19 mouse cellular contexts compared by ENCODE assay signal in genomic region chr1:40213337-40214159, GRCm38 (mm10). TPM values are rescaled to one million over a fixed set of nuclear protein-coding genes. Genes with fewer than 3 reads are reported as not detected.
DNase-seq lines count a peak whose midpoint lies in the region; ATAC-seq lines count a peak whose summit lies in the region.
"Had no signal": no experiment of that assay in that cellular context is flagged by ENCODE, and none has a peak within 500 bp of the region (broad histone marks: within the 10 kb centered on the region; RNA-seq: fewer than 3 reads in every experiment).

No protein-coding gene starts in this region.

- no peaks in the 10 kb centered on the region for H3K27me3 ChIP-seq in intestine, embryonic 15.5 days (replicated peaks)
- H3K27me3 ChIP-seq: embryonic facial prominence, embryonic 12.5 days; forebrain, embryonic 12.5 days; heart, embryonic 13.5 days; hindbrain, embryonic 15.5 days had no signal

- intact Hi-C loops in heart, postnatal 25 days (cut with DNase I): no loop called here

- H3K4me2 ChIP-seq in intestine, embryonic 15.5 days (replicated peaks): no peak overlapping the region
- H3K4me2 ChIP-seq: embryonic facial prominence, embryonic 12.5 days; forebrain, embryonic 12.5 days; heart, embryonic 13.5 days; hindbrain, embryonic 15.5 days had no signal

- H3K9ac ChIP-seq in intestine, embryonic 15.5 days: no peak overlapping the region
- H3K9ac ChIP-seq: embryonic facial prominence, embryonic 12.5 days; forebrain, embryonic 12.5 days; heart, embryonic 13.5 days; hindbrain, embryonic 15.5 days had no signal

- peak; percentile 79 for ATAC-seq in common myeloid progenitor, adult 5-6 weeks (replicated peaks; ENCODE audit: low read depth, poor library complexity, severe bottlenecking)
- ATAC-seq in megakaryocyte progenitor cell, adult 5-6 weeks (replicated peaks; ENCODE audit: poor library complexity): peak; percentile 73
- ATAC-seq in intestine, embryonic 15.5 days: no peak
- ATAC-seq: forebrain, embryonic 16.5 days; intestine, postnatal 0 days had no signal

- H3K4me3 ChIP-seq in intestine, embryonic 15.5 days (replicated peaks): no peak overlapping the region
- H3K4me3 ChIP-seq: embryonic facial prominence, embryonic 12.5 days; forebrain, embryonic 12.5 days; heart, embryonic 13.5 days; hindbrain, embryonic 15.5 days had no signal

- H3K4me1 ChIP-seq in intestine, embryonic 15.5 days (replicated peaks): no peaks in the 10 kb centered on the region
- H3K4me1 ChIP-seq: embryonic facial prominence, embryonic 12.5 days; forebrain, embryonic 12.5 days; hindbrain, embryonic 15.5 days had no signal

- 80% methylated on average over 4 of the region's 4 CpGs for WGBS in intestine, embryonic 15.5 days

- DNase-seq in heart, adult 11 months: peak; percentile 66
- DNase-seq in heart, postnatal 25 days (ENCODE audit: low spot score): no peak
- peak; percentile 55 for DNase-seq in 416B (ENCODE audit: low read depth)
- no peak for DNase-seq in thymus, postnatal 10 days (ENCODE audit: low spot score in 2 of 2)
- DNase-seq: adrenal gland, postnatal 14 days; cerebellum, adult 18-20 months; cerebellum, postnatal 10 days; gastrocnemius, postnatal 14 days; heart, postnatal 4 days; kidney, adult 9 months had no signal

- no peaks in the 10 kb centered on the region for H3K36me3 ChIP-seq in intestine, embryonic 15.5 days
- H3K36me3 ChIP-seq: embryonic facial prominence, embryonic 12.5 days; forebrain, embryonic 12.5 days; heart, embryonic 13.5 days; hindbrain, embryonic 15.5 days had no signal

- no peak overlapping the region for H3K27ac ChIP-seq in intestine, embryonic 15.5 days
- H3K27ac ChIP-seq: embryonic facial prominence, embryonic 12.5 days; forebrain, embryonic 12.5 days; heart, embryonic 13.5 days; hindbrain, embryonic 15.5 days had no signal

- no peaks in the 10 kb centered on the region for H3K9me3 ChIP-seq in intestine, embryonic 15.5 days
- H3K9me3 ChIP-seq: embryonic facial prominence, embryonic 12.5 days; forebrain, embryonic 12.5 days; hindbrain, embryonic 15.5 days had no signal

RNA-seq across cellular contexts. Expression of gene Il1r1, which starts 11.3 kb away (rescaled TPM):
- total RNA-seq in heart, postnatal 25 days (2021): 1 to 10 TPM; 6.0 to 6.1 TPM
- 11.8 and 14.4 TPM in 2 replicates for total RNA-seq in common myeloid progenitor, adult 5-6 weeks (2017)
- total RNA-seq in megakaryocyte progenitor cell, adult 5-6 weeks (2015): 4.6 and 5.8 TPM in 2 replicates
- 3.2 and 4.7 TPM in 2 replicates for total RNA-seq in megakaryocyte progenitor cell, adult 5-6 weeks (2017)
- 6.4 and 7.5 TPM in 2 replicates for polyA plus RNA-seq in intestine, embryonic 15.5 days (2015; fragmentation: Nextera tagmentation; extraction: Ambion mirVana)

Comparison
In these comparisons a context has a peak if more than half of its experiments do, and no peak if none do; other contexts are left out.
1. DNase-seq: peak in heart, adult 11 months (single experiment) and 416B (single experiment); none in heart, postnatal 25 days (single experiment) and thymus, postnatal 10 days (0 of 2).